ENCODE assay signal across 27 mouse cellular contexts in genomic region chr4:111530537-111530936, GRCm38 (mm10).
DNase-seq lines count a peak whose midpoint lies in the region; ATAC-seq and TF ChIP-seq lines count a peak whose summit lies in the region.
"Had no signal": no experiment of that assay in that cellular context is flagged by ENCODE, and none has a peak within 500 bp of the region (broad histone marks: within the 10 kb centered on the region; RNA-seq: fewer than 3 reads in every experiment).

No protein-coding gene starts in this region.

- no peaks in the 10 kb centered on the region for H3K4me1 ChIP-seq in stomach, embryonic 14.5 days (ENCODE audit: control insufficient read depth, insufficient read depth, low read length)
- H3K4me1 ChIP-seq in stomach, postnatal 0 days (replicated peaks; ENCODE audit: control insufficient read depth, insufficient read depth) = no peaks in the 10 kb centered on the region
- H3K4me1 ChIP-seq in liver, embryonic 13.5 days (replicated peaks) = peaks cover 37% of the 10 kb centered on the region
- H3K4me1 ChIP-seq: hindbrain, embryonic 12.5 days; limb, embryonic 13.5 days; neural tube, embryonic 13.5 days had no signal

- H3K27me3 ChIP-seq in stomach, embryonic 14.5 days (ENCODE audit: control insufficient read depth, insufficient read depth, low read length) = no peaks in the 10 kb centered on the region
- H3K27me3 ChIP-seq in stomach, postnatal 0 days (ENCODE audit: control insufficient read depth, insufficient read depth, low read length) = no peaks in the 10 kb centered on the region
- H3K27me3 ChIP-seq in liver, embryonic 13.5 days = no peaks in the 10 kb centered on the region
- H3K27me3 ChIP-seq: CH12.LX; embryonic facial prominence, embryonic 15.5 days; hindbrain, embryonic 12.5 days; limb, embryonic 13.5 days; neural tube, embryonic 13.5 days had no signal

- H3K4me3 ChIP-seq in stomach, embryonic 14.5 days (ENCODE audit: low read depth, low read length) = no peak overlapping the region
- no peak overlapping the region for H3K4me3 ChIP-seq in stomach, postnatal 0 days (ENCODE audit: low read depth, low read length)
- H3K4me3 ChIP-seq in liver, embryonic 13.5 days (replicated peaks) = no peak overlapping the region
- H3K4me3 ChIP-seq: embryonic facial prominence, embryonic 15.5 days; gastrocnemius, adult 2 months; hindbrain, embryonic 12.5 days; layer of hippocampus, adult 2 months; limb, embryonic 13.5 days; myocyte; neural tube, embryonic 13.5 days had no signal

- H3K9me3 ChIP-seq in stomach, embryonic 14.5 days (ENCODE audit: control insufficient read depth, low read depth, low read length) = no peaks in the 10 kb centered on the region
- H3K9me3 ChIP-seq in stomach, postnatal 0 days (ENCODE audit: control insufficient read depth, low read length) = no peaks in the 10 kb centered on the region
- H3K9me3 ChIP-seq in liver, embryonic 13.5 days (replicated peaks) = no peaks in the 10 kb centered on the region
- H3K9me3 ChIP-seq: embryonic facial prominence, embryonic 15.5 days; hindbrain, embryonic 12.5 days; limb, embryonic 13.5 days; neural tube, embryonic 13.5 days had no signal

- no peak overlapping the region for H3K9ac ChIP-seq in stomach, embryonic 14.5 days (replicated peaks; ENCODE audit: low read depth, low read length)
- H3K9ac ChIP-seq in stomach, postnatal 0 days (ENCODE audit: low read length) = no peak overlapping the region
- no peak overlapping the region for H3K9ac ChIP-seq in liver, embryonic 13.5 days
- H3K9ac ChIP-seq: embryonic facial prominence, embryonic 15.5 days; hindbrain, embryonic 12.5 days; limb, embryonic 13.5 days; lung, embryonic 14.5 days; neural tube, embryonic 13.5 days had no signal

- no peak for TF ChIP-seq CTCF in stomach, postnatal 0 days (IDR thresholded peaks at IDR 0.05; ENCODE audit: low read depth)

- no peak overlapping the region for H3K27ac ChIP-seq in stomach, embryonic 14.5 days (ENCODE audit: low read length)
- no peak overlapping the region for H3K27ac ChIP-seq in stomach, postnatal 0 days (replicated peaks)
- peak overlapping the region; percentile 83 for H3K27ac ChIP-seq in liver, embryonic 13.5 days
- H3K27ac ChIP-seq: embryonic facial prominence, embryonic 15.5 days; gastrocnemius, adult 2 months; hindbrain, embryonic 12.5 days; layer of hippocampus, adult 2 months; limb, embryonic 13.5 days; neural tube, embryonic 13.5 days had no signal

- WGBS in stomach, embryonic 14.5 days = 93% methylated on average over 2 of the region's 2 CpGs
- WGBS in stomach, postnatal 0 days = 64% methylated on average over 2 of the region's 2 CpGs
- WGBS in liver, embryonic 13.5 days (ENCODE audit: insufficient replicate concordance) = 21% methylated on average over 2 of the region's 2 CpGs

- no peak for DNase-seq in stomach, postnatal 0 days (ENCODE audit: low spot score)
- peak; percentile 22 for DNase-seq in liver, embryonic 13.5 days
- DNase-seq in MN1 (ENCODE audit: low spot score) = no peak
- DNase-seq in adrenal gland, adult 2 months = no peak
- no peak for DNase-seq in frontal cortex, postnatal 14 days (ENCODE audit: low spot score in 2 of 2)
- DNase-seq: adrenal gland, postnatal 14 days; B cell, adult 2 months; cerebellum, adult 11 months; cerebellum, adult 9-11 months; gastrocnemius, adult 2 months; kidney, adult 8-10 months; kidney, postnatal 25 days; layer of hippocampus, postnatal 36 days; lung, embryonic 14.5 days; right cerebral cortex, postnatal 4 days had no signal

- 0 out of 2 replicates have a peak, but pooled peaks have one; percentile 28 for ATAC-seq in stomach, embryonic 14.5 days (ENCODE audit: insufficient number of reproducible peaks, insufficient read depth, low FRiP score, low read depth)
- ATAC-seq in stomach, postnatal 0 days (ENCODE audit: low FRiP score, low TSS enrichment) = no peak
- peak; percentile 63 for ATAC-seq in erythroid progenitor cell, adult 5-6 weeks (replicated peaks; ENCODE audit: low FRiP score, poor library complexity, severe bottlenecking)
- peak; percentile 99 for ATAC-seq in liver, embryonic 13.5 days (ENCODE audit: low read depth)
- ATAC-seq: midbrain, embryonic 16.5 days had no signal

- no peak for TF ChIP-seq EP300 in stomach, postnatal 0 days (optimal IDR thresholded peaks at IDR 0.05)

- no peak overlapping the region for H3K4me2 ChIP-seq in stomach, embryonic 14.5 days (replicated peaks; ENCODE audit: low read depth, low read length)
- no peak overlapping the region for H3K4me2 ChIP-seq in stomach, postnatal 0 days (replicated peaks; ENCODE audit: low read depth)
- H3K4me2 ChIP-seq in liver, embryonic 13.5 days = peak overlapping the region; percentile 51
- H3K4me2 ChIP-seq: embryonic facial prominence, embryonic 15.5 days; heart, embryonic 11.5 days; hindbrain, embryonic 12.5 days; limb, embryonic 13.5 days; lung, embryonic 14.5 days; neural tube, embryonic 13.5 days had no signal

- H3K36me3 ChIP-seq in stomach, embryonic 14.5 days (ENCODE audit: control insufficient read depth, insufficient read depth, low read length) = no peaks in the 10 kb centered on the region
- H3K36me3 ChIP-seq in stomach, postnatal 0 days (ENCODE audit: control insufficient read depth, insufficient read depth, low read length) = no peaks in the 10 kb centered on the region
- H3K36me3 ChIP-seq in liver, embryonic 13.5 days = no peaks in the 10 kb centered on the region
- H3K36me3 ChIP-seq: embryonic facial prominence, embryonic 15.5 days; G1E; hindbrain, embryonic 12.5 days; limb, embryonic 13.5 days; neural tube, embryonic 13.5 days had no signal
